Mouse (Mus musculus) CH12.LX (cell line): ENCODE data around the gene Fam163b. TPM values are rescaled to one million over a fixed set of nuclear protein-coding genes. Genes with fewer than 3 reads are reported as not detected.

Source experiments
- DNase-seq: peaks from one replicate; pipeline ENCODE4 v3.0.0-alpha.2; 2013; ENCODE audit errors: extremely low read depth
- H3K27ac ChIP-seq: 2 replicates; pipeline ENCODE4 v1.5.1; 2012; ENCODE audit warnings: low read depth, mild to moderate bottlenecking, control low read depth, moderate library complexity; ENCODE audit not compliant: insufficient read depth
- H3K27me3 ChIP-seq: replicated peaks from 2 replicates; pipeline ENCODE3; 2012; ENCODE audit warnings: inconsistent platforms
- H3K36me3 ChIP-seq, 2 experiments: replicated peaks in 1 of 2; 2 replicates each; pipeline versions ENCODE3 to v1.6.1; 2012; ENCODE audit warnings: inconsistent platforms in 1 of 2, low read length in 1 of 2, mild to moderate bottlenecking in 1 of 2, mixed read lengths in 1 of 2, moderate library complexity in 1 of 2; ENCODE audit not compliant: control insufficient read depth in 1 of 2, insufficient read depth in 1 of 2
- H3K4me1 ChIP-seq, 2 experiments: 2 replicates each; pipeline ENCODE4 v1.6.1; 2012; ENCODE audit warnings: inconsistent platforms in 1 of 2, moderate library complexity in 1 of 2; ENCODE audit not compliant: insufficient read depth in 2 of 2, control insufficient read depth in 1 of 2
- H3K4me2 ChIP-seq: 2 replicates; pipeline ENCODE4 v1.6.1; 2012; ENCODE audit warnings: low read depth, mild to moderate bottlenecking, control low read depth; ENCODE audit not compliant: poor library complexity, insufficient read depth, severe bottlenecking
- H3K4me3 ChIP-seq, 3 experiments: fragments of 150-350 bp in 1 of 3; sonication (generic) in 1 of 3; replicated peaks in 1 of 3; 2 replicates each; pipeline versions ENCODE3 to v1.5.1; 2011 to 2012; ENCODE audit warnings: low read depth in 2 of 3, low read length in 2 of 3, mild to moderate bottlenecking in 2 of 3, moderate library complexity in 2 of 3, control low read depth in 1 of 3, improper control_type of control experiment in 1 of 3, inconsistent platforms in 1 of 3, mixed read lengths in 1 of 3; ENCODE audit not compliant: poor library complexity in 1 of 3
- H3K79me2 ChIP-seq: replicated peaks from 2 replicates; pipeline ENCODE4 v1.6.1; 2012; ENCODE audit warnings: mild to moderate bottlenecking, moderate library complexity; ENCODE audit not compliant: control insufficient read depth, poor library complexity, insufficient read depth, severe bottlenecking; ENCODE audit errors: extremely low read depth
- H3K9ac ChIP-seq: 2 replicates; pipeline ENCODE4 v1.6.1; 2012; ENCODE audit warnings: low read depth, mild to moderate bottlenecking, control low read depth, moderate library complexity; ENCODE audit not compliant: insufficient read depth
- H3K9me3 ChIP-seq: replicated peaks from 2 replicates; pipeline ENCODE3; 2012; ENCODE audit warnings: low read length, inconsistent platforms, mixed read lengths
- BHLHE40 ChIP-seq: IDR thresholded peaks from 2 replicates; pipeline ENCODE4 v1.6.1; 2011; ENCODE audit warnings: mild to moderate bottlenecking, low read depth, low read length, improper control_type of control experiment
- CHD2 ChIP-seq: IDR thresholded peaks from 2 replicates; pipeline ENCODE4 v1.6.1; 2011; ENCODE audit warnings: low read length, improper control_type of control experiment
- E2F4 ChIP-seq: IDR thresholded peaks from 2 replicates; pipeline ENCODE4 v1.6.1; 2011; ENCODE audit warnings: low read depth, low read length, improper control_type of control experiment; ENCODE audit not compliant: insufficient replicate concordance
- ELF1 ChIP-seq: IDR thresholded peaks from 2 replicates; pipeline ENCODE4 v1.6.1; 2014; ENCODE audit warnings: low read depth, mild to moderate bottlenecking, inconsistent platforms, low read length, improper control_type of control experiment
- ETS1 ChIP-seq: conservative IDR thresholded peaks from 2 replicates; pipeline ENCODE4 v1.6.1; 2012; ENCODE audit warnings: low read depth, mild to moderate bottlenecking, inconsistent platforms, low read length, improper control_type of control experiment, moderate library complexity
- IRF4 ChIP-seq: IDR thresholded peaks from 2 replicates; pipeline ENCODE4 v1.6.1; 2014; ENCODE audit warnings: low read depth, mild to moderate bottlenecking, inconsistent platforms, low read length, improper control_type of control experiment
- JUND ChIP-seq: conservative IDR thresholded peaks from 2 replicates; pipeline ENCODE4 v1.6.1; 2011; ENCODE audit warnings: low read depth, low read length, improper control_type of control experiment
- MAFK ChIP-seq: IDR thresholded peaks from 2 replicates; pipeline ENCODE4 v1.6.1; 2011; ENCODE audit warnings: low read length, improper control_type of control experiment; ENCODE audit not compliant: insufficient replicate concordance
- MYC ChIP-seq: IDR thresholded peaks from 2 replicates; pipeline ENCODE4 v1.6.1; 2011; ENCODE audit warnings: low read depth, mild to moderate bottlenecking, improper control_type of control experiment, low read length
- NELFE ChIP-seq: IDR thresholded peaks from 2 replicates; pipeline ENCODE4 v1.6.1; 2011; ENCODE audit warnings: low read depth, low read length, improper control_type of control experiment
- NRF1 ChIP-seq: IDR thresholded peaks from 2 replicates; pipeline ENCODE4 v1.6.1; 2014; ENCODE audit warnings: low read depth, mild to moderate bottlenecking, inconsistent platforms, low read length, improper control_type of control experiment, moderate library complexity
- PAX5 ChIP-seq: IDR thresholded peaks from 2 replicates; pipeline ENCODE4 v1.6.1; 2012; ENCODE audit warnings: low read length, inconsistent platforms, mixed read lengths
- POLR2A ChIP-seq: IDR thresholded peaks from 2 replicates; pipeline ENCODE4 v1.6.1; 2011; ENCODE audit warnings: low read depth, mild to moderate bottlenecking, improper control_type of control experiment, low read length
- POLR2AphosphoS2 ChIP-seq: IDR thresholded peaks from 2 replicates; pipeline ENCODE4 v1.6.1; 2011; ENCODE audit warnings: low read depth, low read length, improper control_type of control experiment
- RCOR1 ChIP-seq: conservative IDR thresholded peaks from 2 replicates; pipeline ENCODE4 v1.6.1; 2012; ENCODE audit warnings: low read depth, mild to moderate bottlenecking, inconsistent platforms, low read length, improper control_type of control experiment
- SIN3A ChIP-seq: IDR thresholded peaks from 2 replicates; pipeline ENCODE4 v1.6.1; 2012; ENCODE audit warnings: low read length, improper control_type of control experiment, inconsistent platforms
- SMC3 ChIP-seq: IDR thresholded peaks from 2 replicates; pipeline ENCODE4 v1.6.1; 2011; ENCODE audit warnings: low read depth, low read length, improper control_type of control experiment
- TBP ChIP-seq: conservative IDR thresholded peaks from 2 replicates; pipeline ENCODE4 v1.6.1; 2011; ENCODE audit warnings: low read depth, low read length, improper control_type of control experiment
- USF1 ChIP-seq: IDR thresholded peaks from 2 replicates; pipeline ENCODE4 v1.6.1; 2014; ENCODE audit warnings: low read depth, mild to moderate bottlenecking, inconsistent platforms, low read length, improper control_type of control experiment
- dilution Hi-C: fragments of 300-500 bp; cut with MboI; formaldehyde crosslinking; loops from 2 replicates; pipeline ENCODE4 v1.14.3; 2020; ENCODE audit warnings: low sequenced_read_pairs; ENCODE audit not compliant: extremely low pct_unique_long_range_greater_than_20kb, extremely low pct_ligation_motif_present
- in situ Hi-C: fragments of 300-500 bp; cut with MboI; formaldehyde crosslinking; loops from 3 replicates; pipeline ENCODE4 v1.14.3; 2019; ENCODE audit warnings: low sequenced_read_pairs, low pct_ligation_motif_present, low pct_unique_long_range_greater_than_20kb, mixed read lengths
- polyA plus RNA-seq: library from polyadenylated mRNA; unstranded; fragments of >175 nt; gene quantifications from 2 replicates; pipeline ENCODE4 v1.2.1, GENCODE M21; 2012; ENCODE audit warnings: low read depth; ENCODE audit not compliant: insufficient read length
- total RNA-seq, 2 experiments: library from RNA; depleted of rRNA; stranded (reverse); fragments of 300-350 nt in 1 of 2; fragments of >200 nt in 1 of 2; gene quantifications; 2 replicates each; pipeline ENCODE4 v1.2.3; 2012 to 2014

Fam163b gene
- total and polyA plus RNA-seq, 3 experiments = not detected

DNA sequence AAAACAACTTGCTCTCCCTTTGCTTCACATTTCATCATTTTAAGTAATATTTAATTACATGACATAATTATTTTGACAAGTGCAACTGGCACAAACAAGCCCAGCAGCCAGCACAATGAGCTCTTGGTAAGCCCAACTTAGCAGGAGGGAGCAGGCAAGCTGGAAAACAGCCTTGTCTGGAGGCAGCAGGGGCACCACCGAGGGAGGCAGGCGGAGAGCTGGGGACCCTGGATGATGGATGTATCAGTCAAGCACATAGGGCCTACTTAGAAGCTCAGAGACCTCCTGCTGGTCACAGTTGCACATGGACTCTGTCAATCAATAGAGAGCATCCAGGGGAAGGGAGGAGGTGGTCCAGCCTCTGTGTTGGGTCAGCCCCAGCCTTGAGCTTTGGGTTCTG, 74.3 kb downstream of the Fam163b start:
- DNase-seq = no peak
- in situ Hi-C loops (no loop called here), dilution Hi-C loops (no loop called here)
- no peak overlapping the region for H3K27ac ChIP-seq
- peaks cover 0 to 3% of the 10 kb centered on the region in 2 experiments; a peak in 1 of 4 replicates for H3K4me1 ChIP-seq
- no peaks in the 10 kb centered on the region for H3K9me3 ChIP-seq
- TF ChIP-seq RCOR1 = no peak
- no peak for TF ChIP-seq NRF1
- no peak for TF ChIP-seq MAFK
- no peak for TF ChIP-seq ELF1
- no peak for TF ChIP-seq ETS1
- TF ChIP-seq PAX5 = no peak
- TF ChIP-seq BHLHE40 = no peak
- no peak for TF ChIP-seq USF1
- no peak for TF ChIP-seq JUND
- TF ChIP-seq IRF4 = no peak
- TF ChIP-seq, all 38 proteins: peak for 0
- no peak overlapping the region for H3K9ac ChIP-seq
- H3K79me2 ChIP-seq = no peaks in the 10 kb centered on the region
- no peaks in the 10 kb centered on the region for H3K36me3 ChIP-seq
- H3K4me3 ChIP-seq = no peak overlapping the region
- no peak overlapping the region for H3K4me2 ChIP-seq
- peaks cover 58% of the 10 kb centered on the region for H3K27me3 ChIP-seq

DNA sequence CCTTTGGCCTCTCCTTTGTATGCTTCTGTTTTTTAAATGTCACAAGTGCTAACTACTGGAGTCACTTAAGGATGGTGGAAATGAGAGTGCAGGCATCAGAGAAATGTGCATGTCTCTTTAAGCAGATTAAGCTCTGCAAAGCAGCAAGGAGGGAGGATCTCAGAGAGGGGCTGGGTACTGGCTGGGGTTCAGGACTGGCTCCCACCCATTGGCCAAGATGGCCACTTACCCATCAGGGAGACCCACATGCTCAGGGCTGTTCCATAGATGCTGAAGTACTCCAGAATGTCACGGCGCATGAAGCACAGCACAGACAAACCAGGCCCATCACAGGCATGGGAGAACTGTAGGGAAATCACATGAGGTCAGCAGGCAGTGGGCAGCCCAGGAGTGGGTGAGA, 75.2 kb downstream of the Fam163b start:
- TF ChIP-seq E2F4 (no peak), POLR2AphosphoS2 (no peak), CHD2 (no peak), PAX5 (no peak), SIN3A (no peak), TBP (no peak), NELFE (no peak), POLR2A (no peak), MYC (no peak), BHLHE40 (no peak), SMC3 (no peak)
- Histone ChIP-seq H3K4me2 (no peak overlapping the region), H3K36me3 (no peaks in the 10 kb centered on the region), H3K27me3 (peaks cover 53% of the 10 kb centered on the region), H3K9ac (no peak overlapping the region), H3K4me1 (peaks cover 0 to 7% of the 10 kb centered on the region in 2 experiments; a peak in 1 of 4 replicates), H3K79me2 (no peaks in the 10 kb centered on the region), H3K9me3 (no peaks in the 10 kb centered on the region), H3K27ac (no peak overlapping the region), H3K4me3 (no peak overlapping the region)
- in situ Hi-C loops = no loop called here
- dilution Hi-C loops = no loop called here
- DNase-seq = no peak

Other genes with a start within 250 kb of the Fam163b start
- gene Surf6, start 239.6 kb downstream of the Fam163b start, total RNA-seq (2012; rRNA removed) = 29.0 and 37.4 TPM in 2 replicates
- 34.8 and 37.7 TPM in 2 replicates for gene Surf6, start 239.6 kb downstream of the Fam163b start, total RNA-seq (2014; rRNA removed)
- gene Surf6, start 239.6 kb downstream of the Fam163b start, polyA plus RNA-seq = 47.5 and 52.1 TPM in 2 replicates
- 27.7 and 41.3 TPM in 2 replicates for gene Med22, start 231.8 kb downstream of the Fam163b start, total RNA-seq (2012; rRNA removed)
- 34.4 and 42.1 TPM in 2 replicates for gene Med22, start 231.8 kb downstream of the Fam163b start, total RNA-seq (2014; rRNA removed)
- gene Med22, start 231.8 kb downstream of the Fam163b start, polyA plus RNA-seq = 35.4 and 37.3 TPM in 2 replicates
- 3,395 and 3,529 TPM in 2 replicates for gene Rpl7a, start 231.7 kb downstream of the Fam163b start, total RNA-seq (2012; rRNA removed)
- gene Rpl7a, start 231.7 kb downstream of the Fam163b start, total RNA-seq (2014; rRNA removed) = 3,077 and 3,396 TPM in 2 replicates
- gene Rpl7a, start 231.7 kb downstream of the Fam163b start, polyA plus RNA-seq = 1,126 and 1,142 TPM in 2 replicates
- 28.7 and 36.9 TPM in 2 replicates for gene Surf2, start 226.1 kb downstream of the Fam163b start, total RNA-seq (2012; rRNA removed)
- 39.9 and 43.9 TPM in 2 replicates for gene Surf2, start 226.1 kb downstream of the Fam163b start, total RNA-seq (2014; rRNA removed)
- 74.5 and 77.1 TPM in 2 replicates for gene Surf2, start 226.1 kb downstream of the Fam163b start, polyA plus RNA-seq
- 58.7 and 64.6 TPM in 2 replicates for gene Surf1, start 226.0 kb downstream of the Fam163b start, total RNA-seq (2012; rRNA removed)
- gene Surf1, start 226.0 kb downstream of the Fam163b start, total RNA-seq (2014; rRNA removed) = 43.4 and 48.1 TPM in 2 replicates
- gene Surf1, start 226.0 kb downstream of the Fam163b start, polyA plus RNA-seq = 83.9 and 86.9 TPM in 2 replicates
- gene Surf4, start 208.6 kb downstream of the Fam163b start, total RNA-seq (2012; rRNA removed) = 140 and 168 TPM in 2 replicates
- gene Surf4, start 208.6 kb downstream of the Fam163b start, total RNA-seq (2014; rRNA removed) = 99.2 and 109 TPM in 2 replicates
- gene Surf4, start 208.6 kb downstream of the Fam163b start, polyA plus RNA-seq = 143 and 161 TPM in 2 replicates
- gene Stkld1, start 208.4 kb downstream of the Fam163b start, total RNA-seq (2012; rRNA removed) = 0.08 and 0.13 TPM in 2 replicates
- 0.19 TPM in 1 of 2 replicates, not detected in the other for gene Stkld1, start 208.4 kb downstream of the Fam163b start, total RNA-seq (2014; rRNA removed)
- gene Stkld1, start 208.4 kb downstream of the Fam163b start, polyA plus RNA-seq = 0.29 and 0.33 TPM in 2 replicates
- gene Rexo4, start 178.1 kb downstream of the Fam163b start, total RNA-seq (2012; rRNA removed) = 53.6 and 66.4 TPM in 2 replicates
- gene Rexo4, start 178.1 kb downstream of the Fam163b start, total RNA-seq (2014; rRNA removed) = 67.2 and 69.1 TPM in 2 replicates
- 74.8 and 83.4 TPM in 2 replicates for gene Rexo4, start 178.1 kb downstream of the Fam163b start, polyA plus RNA-seq
- 0.13 and 0.17 TPM in 2 replicates for gene Adamts13, start 169.1 kb downstream of the Fam163b start, total RNA-seq (2012; rRNA removed)
- not detected in 2 replicates for gene Adamts13, start 169.1 kb downstream of the Fam163b start, total RNA-seq (2014; rRNA removed)
- 0.17 TPM in 1 of 2 replicates, not detected in the other for gene Adamts13, start 169.1 kb downstream of the Fam163b start, polyA plus RNA-seq
- gene Cacfd1, start 132.6 kb downstream of the Fam163b start, total RNA-seq (2012; rRNA removed) = 9.9 and 10.3 TPM in 2 replicates
- gene Cacfd1, start 132.6 kb downstream of the Fam163b start, total RNA-seq (2014; rRNA removed) = 5.4 and 6.4 TPM in 2 replicates
- 18.8 and 20.2 TPM in 2 replicates for gene Cacfd1, start 132.6 kb downstream of the Fam163b start, polyA plus RNA-seq
- 49.8 and 55.9 TPM in 2 replicates for gene Slc2a6, start 114.5 kb downstream of the Fam163b start, total RNA-seq (2012; rRNA removed)
- 37.3 and 43.3 TPM in 2 replicates for gene Slc2a6, start 114.5 kb downstream of the Fam163b start, total RNA-seq (2014; rRNA removed)
- 17.1 and 22.1 TPM in 2 replicates for gene Slc2a6, start 114.5 kb downstream of the Fam163b start, polyA plus RNA-seq
- not detected in 2 replicates for gene Mymk, start 70.3 kb downstream of the Fam163b start, total RNA-seq (2012; rRNA removed)
- gene Mymk, start 70.3 kb downstream of the Fam163b start, total RNA-seq (2014; rRNA removed) = not detected in 2 replicates
- not detected in 2 replicates for gene Mymk, start 70.3 kb downstream of the Fam163b start, polyA plus RNA-seq
- gene Adamtsl2, start 63.1 kb downstream of the Fam163b start, total RNA-seq (2012; rRNA removed) = 0.13 TPM in 1 of 2 replicates, not detected in the other
- gene Adamtsl2, start 63.1 kb downstream of the Fam163b start, total RNA-seq (2014; rRNA removed) = not detected in 2 replicates
- not detected in 2 replicates for gene Adamtsl2, start 63.1 kb downstream of the Fam163b start, polyA plus RNA-seq
- gene Dbh, start 22.7 kb upstream of the Fam163b start, total RNA-seq (2012; rRNA removed) = not detected in 2 replicates
- gene Dbh, start 22.7 kb upstream of the Fam163b start, total RNA-seq (2014; rRNA removed) = not detected in 2 replicates
- gene Dbh, start 22.7 kb upstream of the Fam163b start, polyA plus RNA-seq = not detected in 2 replicates
- gene Sardh, start 105.8 kb upstream of the Fam163b start, total RNA-seq (2012; rRNA removed) = not detected in 2 replicates
- 0.35 TPM in 1 of 2 replicates, not detected in the other for gene Sardh, start 105.8 kb upstream of the Fam163b start, total RNA-seq (2014; rRNA removed)
- gene Sardh, start 105.8 kb upstream of the Fam163b start, polyA plus RNA-seq = 0.13 and 0.34 TPM in 2 replicates